Mouse (Mus musculus): ENCODE results near the gene Ubac2. TPM values are rescaled to one million over a fixed set of nuclear protein-coding genes. Genes with fewer than 3 reads are reported as not detected.

The Ubac2 gene
- polyA plus RNA-seq, 1 experiment from 2014 or later = 72.9 TPM

DNA sequence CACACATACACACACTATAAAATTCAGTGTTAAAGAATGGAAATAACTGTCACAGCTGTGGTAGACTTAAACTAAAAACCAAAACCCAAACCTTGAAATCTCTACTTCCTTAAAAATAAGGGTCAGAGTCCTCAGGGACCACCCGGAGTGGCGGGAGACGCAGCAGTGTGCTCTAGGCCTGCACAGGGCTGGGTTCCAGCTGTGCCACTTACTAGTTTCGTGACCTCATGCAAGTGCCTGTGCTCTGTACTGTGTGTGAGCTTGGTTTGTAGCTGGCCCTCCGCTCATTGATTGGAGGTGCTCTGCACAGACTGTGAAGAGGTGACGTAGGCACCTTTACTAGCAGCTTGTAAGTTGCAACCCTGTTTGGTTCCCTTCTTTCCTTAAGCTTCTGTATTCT, 31.4 kb downstream of the Ubac2 start:
- no peak overlapping the region for H3K4me3 ChIP-seq (ENCODE audit: low read depth, low read length)
- H3K36me3 ChIP-seq (ENCODE audit: control insufficient read depth, insufficient read depth, low read length) = peaks cover 8% of the 10 kb centered on the region; the same call in 1 of the 2 replicates
- no peaks in the 10 kb centered on the region for H3K9me3 ChIP-seq (ENCODE audit: control insufficient read depth, low read length)
- 89% methylated on average over 6 of the region's 6 CpGs for WGBS
- no peaks in the 10 kb centered on the region for H3K4me1 ChIP-seq (replicated peaks; ENCODE audit: control insufficient read depth, insufficient read depth, low read length)
- H3K27ac ChIP-seq (ENCODE audit: low read depth, low read length) = no peak overlapping the region
- no peaks in the 10 kb centered on the region for H3K27me3 ChIP-seq (ENCODE audit: control insufficient read depth, insufficient read depth, low read length)
- DNase-seq (ENCODE audit: low spot score) (no peak), ATAC-seq (replicated peaks; ENCODE audit: low FRiP score) (no peak)
- H3K9ac ChIP-seq (ENCODE audit: low read length) = no peak overlapping the region
- no peak overlapping the region for H3K4me2 ChIP-seq (ENCODE audit: low read depth, low read length, severe bottlenecking)

DNA sequence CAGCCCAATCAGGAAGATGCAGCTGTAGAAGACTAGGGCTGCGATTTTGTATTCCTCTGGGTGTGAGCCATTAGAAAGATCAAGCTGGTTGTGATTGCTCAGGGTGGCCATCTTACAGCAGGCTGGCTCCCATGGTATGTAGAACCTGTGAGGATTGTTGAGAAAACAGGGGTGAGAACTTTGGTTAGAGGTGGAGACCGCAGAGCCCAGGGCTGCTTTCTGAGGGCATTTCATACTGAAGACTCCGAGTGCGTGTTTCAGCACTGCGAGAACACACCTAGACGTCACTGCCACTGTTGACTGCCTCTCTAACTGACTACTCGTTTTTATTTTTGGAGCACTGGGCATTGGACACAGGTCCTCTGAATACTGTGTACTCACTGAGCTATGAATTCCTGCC, 34.1 kb downstream of the Ubac2 start:
- no peak for ATAC-seq (replicated peaks; ENCODE audit: low FRiP score)
- H3K4me2 ChIP-seq (ENCODE audit: low read depth, low read length, severe bottlenecking) = no peak overlapping the region
- H3K9me3 ChIP-seq (ENCODE audit: control insufficient read depth, low read length) = no peaks in the 10 kb centered on the region
- no peak overlapping the region for H3K27ac ChIP-seq (ENCODE audit: low read depth, low read length)
- no peaks in the 10 kb centered on the region for H3K27me3 ChIP-seq (ENCODE audit: control insufficient read depth, insufficient read depth, low read length)
- H3K36me3 ChIP-seq (ENCODE audit: control insufficient read depth, insufficient read depth, low read length) = peaks cover 8% of the 10 kb centered on the region; the same call in 1 of the 2 replicates
- H3K4me1 ChIP-seq (replicated peaks; ENCODE audit: control insufficient read depth, insufficient read depth, low read length) = no peaks in the 10 kb centered on the region
- 93% methylated on average over 7 of the region's 7 CpGs for WGBS
- H3K4me3 ChIP-seq (ENCODE audit: low read depth, low read length) = no peak overlapping the region
- no peak for DNase-seq (ENCODE audit: low spot score)
- H3K9ac ChIP-seq (ENCODE audit: low read length) = no peak overlapping the region

DNA sequence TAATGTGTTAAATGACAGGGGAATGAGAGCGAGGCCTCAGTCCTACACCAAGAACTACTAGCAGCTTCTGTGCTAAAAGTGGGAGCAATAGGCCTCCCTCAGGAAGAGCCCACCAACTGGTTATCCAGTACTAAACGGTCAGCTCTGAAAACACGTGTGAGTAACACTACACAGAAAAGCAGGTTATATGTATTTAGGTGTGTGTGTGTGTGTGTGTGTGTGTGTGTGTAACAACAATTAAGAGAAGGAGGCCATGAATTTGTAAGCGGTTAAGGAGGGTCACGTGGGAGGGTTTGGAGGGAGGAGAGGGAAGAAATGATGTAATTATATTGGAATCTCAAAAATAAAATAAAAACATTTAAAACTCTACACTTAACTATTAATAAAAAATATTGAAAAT, 36.7 kb downstream of the Ubac2 start:
- no peak for DNase-seq (ENCODE audit: low spot score)
- WGBS = 93% methylated on average over 5 of the region's 5 CpGs
- peaks cover 3% of the 10 kb centered on the region; the same call in 1 of the 2 replicates for H3K36me3 ChIP-seq (ENCODE audit: control insufficient read depth, insufficient read depth, low read length)

DNA sequence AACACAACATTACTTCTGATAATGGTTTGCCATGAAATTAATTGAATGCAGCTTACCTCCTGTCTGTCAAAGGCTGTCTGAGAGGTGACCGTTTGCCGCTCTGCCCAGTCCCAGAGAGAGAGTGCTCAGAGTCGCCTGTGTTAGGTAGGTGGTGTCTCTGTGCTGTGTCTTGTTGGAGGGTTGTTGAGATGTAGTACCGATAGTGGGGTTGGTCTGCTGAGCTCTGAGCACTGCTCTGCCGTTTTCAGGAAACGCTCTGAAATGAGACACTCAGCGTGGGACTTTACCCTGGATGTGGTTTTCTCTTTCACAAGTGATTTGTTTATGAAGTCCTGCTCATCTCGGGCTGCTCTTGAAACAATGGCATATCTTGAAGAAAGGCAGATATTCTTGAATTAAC, 37.2 kb downstream of the Ubac2 start, which contains the start of gene Gpr18:
TSS of gene Gpr18 (minus strand) at position 161 of the 400 bp plus-strand sequence.
- Histone ChIP-seq H3K4me2 (ENCODE audit: low read depth, low read length, severe bottlenecking) (no peak within 1 kb of the TSS), H3K9ac (ENCODE audit: low read length) (no peak within 1 kb of the TSS), H3K27ac (ENCODE audit: low read depth, low read length) (no peak within 1 kb of the TSS), H3K9me3 (ENCODE audit: control insufficient read depth, low read length) (no peaks in the 10 kb centered on the region), H3K27me3 (ENCODE audit: control insufficient read depth, insufficient read depth, low read length) (no peaks in the 10 kb centered on the region), H3K36me3 (ENCODE audit: control insufficient read depth, insufficient read depth, low read length) (peaks cover 3% of the 10 kb centered on the region; the same call in 1 of the 2 replicates), H3K4me1 (replicated peaks; ENCODE audit: control insufficient read depth, insufficient read depth, low read length) (no peaks in the 10 kb centered on the region), H3K4me3 (ENCODE audit: low read depth, low read length) (no peak within 1 kb of the TSS)
- DNase-seq (ENCODE audit: low spot score) (no peak), ATAC-seq (replicated peaks; ENCODE audit: low FRiP score) (no peak)
- 79% methylated on average over 8 of the region's 8 CpGs for WGBS

More for the DNA sequence above, 36.7 kb downstream of the Ubac2 start:
- no peak overlapping the region for H3K9ac ChIP-seq (ENCODE audit: low read length)
- H3K27me3 ChIP-seq (ENCODE audit: control insufficient read depth, insufficient read depth, low read length) = no peaks in the 10 kb centered on the region
- H3K4me1 ChIP-seq (replicated peaks; ENCODE audit: control insufficient read depth, insufficient read depth, low read length) = no peaks in the 10 kb centered on the region
- H3K27ac ChIP-seq (ENCODE audit: low read depth, low read length) = no peak overlapping the region
- no peak for ATAC-seq (replicated peaks; ENCODE audit: low FRiP score)
- H3K9me3 ChIP-seq (ENCODE audit: control insufficient read depth, low read length) = no peaks in the 10 kb centered on the region
- H3K4me3 ChIP-seq (ENCODE audit: low read depth, low read length) = no peak overlapping the region
- H3K4me2 ChIP-seq (ENCODE audit: low read depth, low read length, severe bottlenecking) = no peak overlapping the region

DNA sequence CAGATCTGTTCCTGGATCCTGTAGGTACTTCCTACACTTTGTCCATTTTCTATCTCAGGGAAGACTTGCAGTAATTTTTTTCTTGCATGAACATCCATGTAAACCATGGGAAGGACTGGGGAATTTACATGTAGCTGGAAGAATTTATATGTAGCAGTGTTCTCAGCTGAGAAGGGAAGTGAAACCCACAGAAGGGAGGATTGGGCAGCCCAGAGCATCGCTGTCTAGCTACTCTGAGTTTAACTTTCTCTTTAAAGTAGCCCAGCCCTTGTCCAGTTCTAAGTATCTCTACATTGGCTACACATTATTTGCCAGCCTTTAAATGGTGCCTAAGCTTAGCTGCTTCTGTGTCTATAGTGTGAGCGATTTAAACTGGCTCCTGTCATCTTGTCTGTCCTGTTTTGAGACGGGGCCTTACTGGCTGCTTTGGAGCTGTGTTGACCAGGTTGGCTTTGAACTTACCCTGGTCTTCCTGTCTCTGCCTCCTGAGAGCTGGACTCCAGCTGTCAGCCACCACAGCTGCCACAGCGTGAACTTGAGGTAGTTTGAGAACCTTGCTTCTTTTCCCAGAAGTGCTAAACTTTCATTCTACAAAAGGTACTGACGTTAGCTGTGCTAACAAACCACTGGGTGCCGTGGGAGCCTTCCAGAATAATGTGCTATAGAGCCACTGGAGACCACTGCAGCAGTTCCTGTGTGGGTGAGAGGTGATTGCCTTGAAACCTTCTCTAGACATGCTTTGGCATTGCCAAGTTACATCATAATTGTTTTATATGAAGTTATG, 38.1 kb downstream of the Ubac2 start:
- Histone ChIP-seq H3K4me1 (replicated peaks; ENCODE audit: control insufficient read depth, insufficient read depth, low read length) (no peaks in the 10 kb centered on the region), H3K27me3 (ENCODE audit: control insufficient read depth, insufficient read depth, low read length) (no peaks in the 10 kb centered on the region), H3K4me2 (ENCODE audit: low read depth, low read length, severe bottlenecking) (no peak overlapping the region), H3K4me3 (ENCODE audit: low read depth, low read length) (no peak overlapping the region), H3K36me3 (ENCODE audit: control insufficient read depth, insufficient read depth, low read length) (peaks cover 3% of the 10 kb centered on the region; the same call in 1 of the 2 replicates), H3K9ac (ENCODE audit: low read length) (no peak overlapping the region), H3K9me3 (ENCODE audit: control insufficient read depth, low read length) (no peaks in the 10 kb centered on the region), H3K27ac (ENCODE audit: low read depth, low read length) (no peak overlapping the region)
- DNase-seq (ENCODE audit: low spot score) (no peak), ATAC-seq (replicated peaks; ENCODE audit: low FRiP score) (no peak)
- WGBS = 93% methylated on average over 6 of the region's 6 CpGs

DNA sequence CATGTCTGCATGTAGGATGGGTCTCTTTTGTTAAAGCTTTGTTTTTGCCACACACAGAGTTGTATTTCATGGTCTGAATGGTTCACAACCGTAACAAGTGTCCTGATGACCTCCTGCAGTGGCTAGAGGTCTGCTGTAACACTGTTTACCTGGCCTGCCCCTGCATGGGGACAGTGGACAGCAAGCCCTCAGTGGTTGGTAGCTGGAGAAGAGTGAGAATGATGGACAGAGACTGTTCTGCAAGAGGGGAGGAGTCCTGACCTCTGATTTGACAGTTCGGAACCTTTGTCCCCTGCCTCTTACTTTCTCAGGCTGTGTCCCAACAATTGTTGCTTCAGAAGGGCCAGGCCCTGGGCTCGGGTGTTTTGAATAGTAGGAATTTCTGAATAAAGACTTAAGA, 39.8 kb downstream of the Ubac2 start:
- Histone ChIP-seq H3K9ac (ENCODE audit: low read length) (no peak overlapping the region), H3K27ac (ENCODE audit: low read depth, low read length) (no peak overlapping the region)
- WGBS = 69% methylated on average over 3 of the region's 3 CpGs

DNA sequence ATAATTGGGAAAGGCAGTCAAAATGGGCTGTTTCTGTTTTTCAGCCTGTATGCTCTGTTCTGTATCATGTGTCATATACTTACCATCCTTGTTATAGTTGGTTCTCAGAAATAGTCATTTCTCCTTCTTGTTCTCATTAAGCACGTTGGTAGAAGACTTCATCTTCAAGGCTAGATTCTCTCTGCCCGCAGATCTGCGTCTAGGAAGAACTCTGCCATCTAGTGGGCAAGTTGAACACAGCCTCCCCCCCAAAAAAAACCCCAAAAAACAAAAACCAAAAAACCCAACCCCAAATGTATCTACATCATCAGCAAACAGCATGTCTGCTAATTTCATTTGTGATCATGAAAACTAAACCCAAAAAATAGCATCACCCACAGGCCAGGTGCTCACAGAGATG, 41.3 kb downstream of the Ubac2 start:
- DNase-seq (ENCODE audit: low spot score) (no peak), ATAC-seq (replicated peaks; ENCODE audit: low FRiP score) (no peak)

More for the DNA sequence above, 39.8 kb downstream of the Ubac2 start:
- no peak for DNase-seq (ENCODE audit: low spot score)
- Histone ChIP-seq H3K27me3 (ENCODE audit: control insufficient read depth, insufficient read depth, low read length) (no peaks in the 10 kb centered on the region), H3K4me2 (ENCODE audit: low read depth, low read length, severe bottlenecking) (no peak overlapping the region), H3K4me1 (replicated peaks; ENCODE audit: control insufficient read depth, insufficient read depth, low read length) (no peaks in the 10 kb centered on the region), H3K36me3 (ENCODE audit: control insufficient read depth, insufficient read depth, low read length) (no peaks in the 10 kb centered on the region), H3K4me3 (ENCODE audit: low read depth, low read length) (no peak overlapping the region), H3K9me3 (ENCODE audit: control insufficient read depth, low read length) (no peaks in the 10 kb centered on the region)
- no peak for ATAC-seq (replicated peaks; ENCODE audit: low FRiP score)

DNA sequence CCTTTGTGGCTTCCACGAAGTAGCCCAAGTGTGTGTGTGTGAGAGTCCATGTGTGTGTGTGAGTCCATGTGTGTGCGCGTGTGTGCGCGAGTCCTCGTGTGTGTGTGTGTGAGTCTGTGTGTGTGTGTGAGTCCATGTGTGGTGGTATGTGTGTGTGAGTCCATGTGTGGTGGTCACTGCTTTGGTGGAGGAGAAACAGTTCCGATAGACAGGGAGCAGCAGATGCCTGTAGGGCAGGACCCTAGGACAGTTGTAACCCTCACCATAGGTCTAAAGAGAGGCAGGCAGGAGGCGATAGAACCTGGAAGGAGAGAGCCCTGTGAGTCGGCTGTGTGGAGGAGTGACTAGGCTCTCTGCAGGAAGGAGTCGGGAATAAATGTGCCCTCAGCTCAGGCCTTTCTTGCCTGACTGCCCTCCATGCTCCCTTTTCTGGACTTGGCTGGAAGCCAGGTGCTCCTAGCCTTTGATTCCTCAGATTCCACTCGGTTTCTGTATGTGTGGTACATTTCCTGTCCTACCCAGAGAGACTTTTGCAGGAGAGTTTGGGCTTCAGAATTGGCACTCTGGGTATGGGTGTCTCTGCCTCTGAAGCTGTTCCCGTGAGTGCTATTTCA, 42.2 kb downstream of the Ubac2 start:
- WGBS = 86% methylated on average over 12 of the region's 12 CpGs
- Histone ChIP-seq H3K9me3 (ENCODE audit: control insufficient read depth, low read length) (no peaks in the 10 kb centered on the region), H3K27me3 (ENCODE audit: control insufficient read depth, insufficient read depth, low read length) (no peaks in the 10 kb centered on the region), H3K27ac (ENCODE audit: low read depth, low read length) (no peak overlapping the region), H3K36me3 (ENCODE audit: control insufficient read depth, insufficient read depth, low read length) (no peaks in the 10 kb centered on the region), H3K4me1 (replicated peaks; ENCODE audit: control insufficient read depth, insufficient read depth, low read length) (no peaks in the 10 kb centered on the region), H3K4me3 (ENCODE audit: low read depth, low read length) (no peak overlapping the region), H3K9ac (ENCODE audit: low read length) (no peak overlapping the region), H3K4me2 (ENCODE audit: low read depth, low read length, severe bottlenecking) (no peak overlapping the region)
- DNase-seq (ENCODE audit: low spot score) = peak; percentile 58
- ATAC-seq (replicated peaks; ENCODE audit: low FRiP score) = no peak

More for the DNA sequence above, 41.3 kb downstream of the Ubac2 start:
- no peak overlapping the region for H3K4me2 ChIP-seq (ENCODE audit: low read depth, low read length, severe bottlenecking)
- no peaks in the 10 kb centered on the region for H3K4me1 ChIP-seq (replicated peaks; ENCODE audit: control insufficient read depth, insufficient read depth, low read length)
- no peaks in the 10 kb centered on the region for H3K9me3 ChIP-seq (ENCODE audit: control insufficient read depth, low read length)
- H3K27ac ChIP-seq (ENCODE audit: low read depth, low read length) = no peak overlapping the region
- H3K4me3 ChIP-seq (ENCODE audit: low read depth, low read length) = no peak overlapping the region
- no peaks in the 10 kb centered on the region for H3K27me3 ChIP-seq (ENCODE audit: control insufficient read depth, insufficient read depth, low read length)
- no peaks in the 10 kb centered on the region for H3K36me3 ChIP-seq (ENCODE audit: control insufficient read depth, insufficient read depth, low read length)
- WGBS = 44% methylated on average over 3 of the region's 3 CpGs
- H3K9ac ChIP-seq (ENCODE audit: low read length) = no peak overlapping the region

Data from forebrain, embryonic 11.5 days (tissue).